Mouse (Mus musculus) gastrocnemius, adult 2 months (tissue): Measurements from ENCODE around the gene Car8. TPM values are rescaled to one million over a fixed set of nuclear protein-coding genes. Genes with fewer than 3 reads are reported as not detected.
"Not testable (repeated sequence)": the region's sequence is repeated elsewhere in the genome, so short reads cannot be mapped to it uniquely, and the experiment has no call there.

Source experiments
- DNase-seq: peaks from one replicate; pipeline ENCODE4 v3.0.0; 2022
- H3K27ac ChIP-seq: fragments of 200-600 bp; 2 replicates; pipeline ENCODE4 v1.8.1; 2022; ENCODE audit warnings: mild to moderate bottlenecking
- H3K4me3 ChIP-seq: fragments of 200-600 bp; 2 replicates; pipeline ENCODE4 v1.8.1; 2022; ENCODE audit warnings: mild to moderate bottlenecking, moderate library complexity
- CTCF ChIP-seq: fragments of 200-600 bp; IDR thresholded peaks from 2 replicates; pipeline ENCODE4 v1.8.1; 2022; ENCODE audit warnings: antibody characterized with exemption, mild to moderate bottlenecking, moderate library complexity
- intact Hi-C: fragments of 180-260 bp; cut with DNase I; formaldehyde crosslinking; loops from one replicate; pipeline ENCODE4 v1.15.1; 2025
- microRNA-seq: library from miRNA; unstranded; fragments of <30 nt; microRNA quantifications from one replicate; pipeline ENCODE4 v1.2.0, GENCODE M21; 2021
- total RNA-seq, 2 experiments: library from RNA; stranded (reverse); gene quantifications; 2 replicates each; pipeline ENCODE4 v1.2.3; 2021

The Car8 gene
- total RNA-seq, 2 experiments from 2014 or later: 1.5 to 3.6 TPM

- TF ChIP-seq CTCF: peak; percentile 58
- no peak overlapping the region for H3K4me3 ChIP-seq
- DNase-seq: no peak
- H3K27ac ChIP-seq: no peak overlapping the region
- intact Hi-C loops: no loop called here
Observed at GRCm38 (mm10) chr4:8190441-8190840, 48.4 kb downstream of the Car8 start.

GRCm38 (mm10) chr4:8186921-8187687 is 51.7 kb downstream of the Car8 start:
- TF ChIP-seq CTCF: no peak
- Histone ChIP-seq H3K27ac (no peak overlapping the region), H3K4me3 (no peak overlapping the region)
- intact Hi-C loops: loop anchor here (10.0 kb wide), 1 partner anchor 178 kb away; no protein-coding TSS in a partner anchor
- no peak for DNase-seq

GRCm38 (mm10) chr4:8180576-8180975 is 58.3 kb downstream of the Car8 start:
- Histone ChIP-seq H3K27ac (peak overlapping the region; percentile 28; the same call in 1 of the 2 replicates), H3K4me3 (no peak overlapping the region)
- DNase-seq: no peak
- no peak for TF ChIP-seq CTCF
- intact Hi-C loops: loop anchor here (10.0 kb wide), 1 partner anchor 184 kb away; no protein-coding TSS in a partner anchor

- Histone ChIP-seq H3K4me3 (no peak overlapping the region), H3K27ac (no peak overlapping the region)
- DNase-seq: no peak
- no peak for TF ChIP-seq CTCF
- intact Hi-C loops: no loop called here
Observed at GRCm38 (mm10) chr4:8154589-8155198, 84.1 kb downstream of the Car8 start.

GRCm38 (mm10) chr4:8153926-8154325 is 84.9 kb downstream of the Car8 start:
- H3K27ac ChIP-seq, intact Hi-C loops, H3K4me3 ChIP-seq, DNase-seq: not testable (repeated sequence)

GRCm38 (mm10) chr4:8137403-8137802 is 101.4 kb downstream of the Car8 start:
- DNase-seq: no peak
- Histone ChIP-seq H3K27ac (no peak overlapping the region), H3K4me3 (no peak overlapping the region)
- intact Hi-C loops: no loop called here
- TF ChIP-seq CTCF: no peak

GRCm38 (mm10) chr4:8132024-8132423 is 106.8 kb downstream of the Car8 start:
- DNase-seq: no peak
- no peak overlapping the region for H3K27ac ChIP-seq
- no peak overlapping the region for H3K4me3 ChIP-seq
- intact Hi-C loops: no loop called here
- TF ChIP-seq CTCF: no peak

GRCm38 (mm10) chr4:8113558-8113957 is 125.3 kb downstream of the Car8 start:
- 0 out of 2 replicates have a peak overlapping the region, but pooled peaks have one; percentile 12 for H3K27ac ChIP-seq
- TF ChIP-seq CTCF: no peak
- intact Hi-C loops: no loop called here
- no peak for DNase-seq
- no peak overlapping the region for H3K4me3 ChIP-seq

GRCm38 (mm10) chr4:8111891-8112290 is 127.0 kb downstream of the Car8 start:
- intact Hi-C loops: no loop called here
- no peak overlapping the region for H3K4me3 ChIP-seq
- no peak for TF ChIP-seq CTCF

GRCm38 (mm10) chr4:8109906-8110567 is 128.8 kb downstream of the Car8 start:
- TF ChIP-seq CTCF: no peak
- Histone ChIP-seq H3K4me3 (no peak overlapping the region), H3K27ac (no peak overlapping the region)
- intact Hi-C loops: no loop called here
- DNase-seq: no peak

More at GRCm38 (mm10) chr4:8111891-8112290, 127.0 kb downstream of the Car8 start:
- DNase-seq: no peak
- H3K27ac ChIP-seq: no peak overlapping the region

GRCm38 (mm10) chr4:8101466-8101865 is 137.4 kb downstream of the Car8 start:
- intact Hi-C loops: no loop called here
- DNase-seq: no peak
- no peak for TF ChIP-seq CTCF
- H3K4me3 ChIP-seq: no peak overlapping the region
- no peak overlapping the region for H3K27ac ChIP-seq

GRCm38 (mm10) chr4:8098084-8098483 is 140.8 kb downstream of the Car8 start:
- intact Hi-C loops: no loop called here
- no peak for TF ChIP-seq CTCF
- no peak overlapping the region for H3K4me3 ChIP-seq
- H3K27ac ChIP-seq: no peak overlapping the region
- DNase-seq: no peak

GRCm38 (mm10) chr4:8097683-8098082 is 141.2 kb downstream of the Car8 start:
- intact Hi-C loops: no loop called here
- DNase-seq: no peak
- no peak for TF ChIP-seq CTCF
- Histone ChIP-seq H3K4me3 (no peak overlapping the region), H3K27ac (no peak overlapping the region)

GRCm38 (mm10) chr4:8093566-8093965 is 145.3 kb downstream of the Car8 start:
- H3K4me3 ChIP-seq, intact Hi-C loops, H3K27ac ChIP-seq, DNase-seq: not testable (repeated sequence)

Small RNA genes within 50 kb of the gene (microRNA-seq; reads per million reads assigned to microRNA genes)
- gene Gm25355: not detected
